Mouse (Mus musculus) CH12.LX (cell line): Measurements from ENCODE around the gene Plekha4. TPM values are rescaled to one million over a fixed set of nuclear protein-coding genes. Genes with fewer than 3 reads are reported as not detected.

ENCODE experiments used
- DNase-seq: peaks from one replicate; pipeline ENCODE4 v3.0.0-alpha.2; 2013; ENCODE audit errors: extremely low read depth
- H3K27ac ChIP-seq: 2 replicates; pipeline ENCODE4 v1.5.1; 2012; ENCODE audit warnings: low read depth, mild to moderate bottlenecking, control low read depth, moderate library complexity; ENCODE audit not compliant: insufficient read depth
- H3K27me3 ChIP-seq: replicated peaks from 2 replicates; pipeline ENCODE3; 2012; ENCODE audit warnings: inconsistent platforms
- H3K36me3 ChIP-seq, 2 experiments: replicated peaks in 1 of 2; 2 replicates each; pipeline versions ENCODE3 to v1.6.1; 2012; ENCODE audit warnings: inconsistent platforms in 1 of 2, low read length in 1 of 2, mild to moderate bottlenecking in 1 of 2, mixed read lengths in 1 of 2, moderate library complexity in 1 of 2; ENCODE audit not compliant: control insufficient read depth in 1 of 2, insufficient read depth in 1 of 2
- H3K4me1 ChIP-seq, 2 experiments: 2 replicates each; pipeline ENCODE4 v1.6.1; 2012; ENCODE audit warnings: inconsistent platforms in 1 of 2, moderate library complexity in 1 of 2; ENCODE audit not compliant: insufficient read depth in 2 of 2, control insufficient read depth in 1 of 2
- H3K4me2 ChIP-seq: 2 replicates; pipeline ENCODE4 v1.6.1; 2012; ENCODE audit warnings: low read depth, mild to moderate bottlenecking, control low read depth; ENCODE audit not compliant: poor library complexity, insufficient read depth, severe bottlenecking
- H3K4me3 ChIP-seq, 3 experiments: fragments of 150-350 bp in 1 of 3; sonication (generic) in 1 of 3; replicated peaks in 1 of 3; 2 replicates each; pipeline versions ENCODE3 to v1.5.1; 2011 to 2012; ENCODE audit warnings: low read depth in 2 of 3, low read length in 2 of 3, mild to moderate bottlenecking in 2 of 3, moderate library complexity in 2 of 3, control low read depth in 1 of 3, improper control_type of control experiment in 1 of 3, inconsistent platforms in 1 of 3, mixed read lengths in 1 of 3; ENCODE audit not compliant: poor library complexity in 1 of 3
- H3K79me2 ChIP-seq: replicated peaks from 2 replicates; pipeline ENCODE4 v1.6.1; 2012; ENCODE audit warnings: mild to moderate bottlenecking, moderate library complexity; ENCODE audit not compliant: control insufficient read depth, poor library complexity, insufficient read depth, severe bottlenecking; ENCODE audit errors: extremely low read depth
- H3K9ac ChIP-seq: 2 replicates; pipeline ENCODE4 v1.6.1; 2012; ENCODE audit warnings: low read depth, mild to moderate bottlenecking, control low read depth, moderate library complexity; ENCODE audit not compliant: insufficient read depth
- H3K9me3 ChIP-seq: replicated peaks from 2 replicates; pipeline ENCODE3; 2012; ENCODE audit warnings: low read length, inconsistent platforms, mixed read lengths
- BHLHE40 ChIP-seq: IDR thresholded peaks from 2 replicates; pipeline ENCODE4 v1.6.1; 2011; ENCODE audit warnings: mild to moderate bottlenecking, low read depth, low read length, improper control_type of control experiment
- CHD2 ChIP-seq: IDR thresholded peaks from 2 replicates; pipeline ENCODE4 v1.6.1; 2011; ENCODE audit warnings: low read length, improper control_type of control experiment
- CTCF ChIP-seq, 2 experiments: IDR thresholded peaks in 1 of 2; conservative IDR thresholded peaks in 1 of 2; 2 replicates each; pipeline ENCODE4 v1.5.1; 2011 to 2012; ENCODE audit warnings: low read depth in 2 of 2, low read length in 2 of 2, improper control_type of control experiment in 1 of 2, inconsistent platforms in 1 of 2, mild to moderate bottlenecking in 1 of 2, moderate library complexity in 1 of 2
- ELF1 ChIP-seq: IDR thresholded peaks from 2 replicates; pipeline ENCODE4 v1.6.1; 2014; ENCODE audit warnings: low read depth, mild to moderate bottlenecking, inconsistent platforms, low read length, improper control_type of control experiment
- IRF4 ChIP-seq: IDR thresholded peaks from 2 replicates; pipeline ENCODE4 v1.6.1; 2014; ENCODE audit warnings: low read depth, mild to moderate bottlenecking, inconsistent platforms, low read length, improper control_type of control experiment
- JUND ChIP-seq: conservative IDR thresholded peaks from 2 replicates; pipeline ENCODE4 v1.6.1; 2011; ENCODE audit warnings: low read depth, low read length, improper control_type of control experiment
- MAX ChIP-seq: IDR thresholded peaks from 2 replicates; pipeline ENCODE4 v1.6.1; 2011; ENCODE audit warnings: low read length, improper control_type of control experiment
- MAZ ChIP-seq: IDR thresholded peaks from 2 replicates; pipeline ENCODE4 v1.6.1; 2012; ENCODE audit warnings: low read depth, mild to moderate bottlenecking, inconsistent platforms, low read length, improper control_type of control experiment, moderate library complexity
- MXI1 ChIP-seq: IDR thresholded peaks from 2 replicates; pipeline ENCODE4 v1.6.1; 2011; ENCODE audit warnings: mild to moderate bottlenecking, low read depth, low read length, improper control_type of control experiment
- NELFE ChIP-seq: IDR thresholded peaks from 2 replicates; pipeline ENCODE4 v1.6.1; 2011; ENCODE audit warnings: low read depth, low read length, improper control_type of control experiment
- NRF1 ChIP-seq: IDR thresholded peaks from 2 replicates; pipeline ENCODE4 v1.6.1; 2014; ENCODE audit warnings: low read depth, mild to moderate bottlenecking, inconsistent platforms, low read length, improper control_type of control experiment, moderate library complexity
- PAX5 ChIP-seq: IDR thresholded peaks from 2 replicates; pipeline ENCODE4 v1.6.1; 2012; ENCODE audit warnings: low read length, inconsistent platforms, mixed read lengths
- SIN3A ChIP-seq: IDR thresholded peaks from 2 replicates; pipeline ENCODE4 v1.6.1; 2012; ENCODE audit warnings: low read length, improper control_type of control experiment, inconsistent platforms
- TBP ChIP-seq: conservative IDR thresholded peaks from 2 replicates; pipeline ENCODE4 v1.6.1; 2011; ENCODE audit warnings: low read depth, low read length, improper control_type of control experiment
- USF1 ChIP-seq: IDR thresholded peaks from 2 replicates; pipeline ENCODE4 v1.6.1; 2014; ENCODE audit warnings: low read depth, mild to moderate bottlenecking, inconsistent platforms, low read length, improper control_type of control experiment
- USF2 ChIP-seq: conservative IDR thresholded peaks from 2 replicates; pipeline ENCODE4 v1.6.1; 2011; ENCODE audit warnings: low read depth, low read length, improper control_type of control experiment
- ZMIZ1 ChIP-seq: IDR thresholded peaks from 2 replicates; pipeline ENCODE4 v1.6.1; 2012; ENCODE audit warnings: low read depth, mild to moderate bottlenecking, inconsistent platforms, low read length, improper control_type of control experiment
- dilution Hi-C: fragments of 300-500 bp; cut with MboI; formaldehyde crosslinking; loops from 2 replicates; pipeline ENCODE4 v1.14.3; 2020; ENCODE audit warnings: low sequenced_read_pairs; ENCODE audit not compliant: extremely low pct_unique_long_range_greater_than_20kb, extremely low pct_ligation_motif_present
- in situ Hi-C: fragments of 300-500 bp; cut with MboI; formaldehyde crosslinking; loops from 3 replicates; pipeline ENCODE4 v1.14.3; 2019; ENCODE audit warnings: low sequenced_read_pairs, low pct_ligation_motif_present, low pct_unique_long_range_greater_than_20kb, mixed read lengths
- polyA plus RNA-seq: library from polyadenylated mRNA; unstranded; fragments of >175 nt; gene quantifications from 2 replicates; pipeline ENCODE4 v1.2.1, GENCODE M21; 2012; ENCODE audit warnings: low read depth; ENCODE audit not compliant: insufficient read length
- total RNA-seq, 2 experiments: library from RNA; depleted of rRNA; stranded (reverse); fragments of 300-350 nt in 1 of 2; fragments of >200 nt in 1 of 2; gene quantifications; 2 replicates each; pipeline ENCODE4 v1.2.3; 2012 to 2014

The Plekha4 gene
- total and polyA plus RNA-seq, 3 experiments: 0.25 to 0.90 (median 0.28) TPM

GRCm38 (mm10) chr7:45551512-45551883, 25.4 kb downstream of the Plekha4 start:
- H3K27ac ChIP-seq: no peak overlapping the region
- in situ Hi-C loops (no loop called here), dilution Hi-C loops (no loop called here)
- H3K4me2 ChIP-seq: no peak overlapping the region
- no peak for DNase-seq
- no peaks in the 10 kb centered on the region for H3K79me2 ChIP-seq
- no peaks in the 10 kb centered on the region for H3K27me3 ChIP-seq
- no peak overlapping the region for H3K4me3 ChIP-seq
- H3K36me3 ChIP-seq: no peaks in the 10 kb centered on the region
- peaks cover 0 to 40% of the 10 kb centered on the region in 2 experiments; a peak in 2 of 4 replicates for H3K4me1 ChIP-seq
- TF ChIP-seq MAX (no peak), ELF1 (no peak), CTCF (conservative IDR thresholded peaks at IDR 0.05 in 1 of 2, IDR thresholded peaks at IDR 0.05 in 1 of 2; ENCODE audit: low read depth in 2 of 2, low read length in 2 of 2) (no peak), MXI1 (no peak), USF1 (no peak)
- no peak overlapping the region for H3K9ac ChIP-seq
- H3K9me3 ChIP-seq: no peaks in the 10 kb centered on the region

DNA sequence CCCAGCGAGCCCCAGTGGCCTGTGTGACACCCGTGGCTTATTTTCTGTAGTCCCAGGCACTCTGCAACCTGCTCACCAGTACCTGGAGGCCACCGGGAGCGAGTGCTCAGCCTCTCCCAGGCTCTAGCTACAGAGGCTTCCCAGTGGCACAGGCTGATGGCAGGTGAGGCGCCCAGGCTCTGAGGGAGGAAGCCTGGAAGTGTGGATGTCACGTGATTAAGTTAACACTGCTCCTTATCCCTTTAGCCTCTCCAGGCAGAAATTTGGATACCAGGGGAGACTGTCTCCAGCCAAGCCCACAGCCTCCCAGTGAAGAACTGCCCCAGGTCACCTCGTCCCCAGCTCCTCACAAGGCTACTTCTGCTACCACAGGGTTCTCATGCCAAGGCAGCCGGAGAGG, 27.4 kb downstream of the Plekha4 start:
- Histone ChIP-seq H3K79me2 (no peaks in the 10 kb centered on the region), H3K27me3 (no peaks in the 10 kb centered on the region)
- TF ChIP-seq SIN3A: no peak
- no peak for TF ChIP-seq ZMIZ1
- no peak for TF ChIP-seq USF2
- TF ChIP-seq MXI1: no peak
- TF ChIP-seq, all 38 proteins: peak for 0
- no peak for DNase-seq
- Histone ChIP-seq H3K27ac (no peak overlapping the region), H3K4me2 (no peak overlapping the region), H3K9ac (no peak overlapping the region), H3K9me3 (no peaks in the 10 kb centered on the region), H3K4me1 (peaks cover 0 to 47% of the 10 kb centered on the region in 2 experiments; a peak in 2 of 4 replicates), H3K36me3 (peaks cover 0 to 5% of the 10 kb centered on the region in 2 experiments), H3K4me3 (no peak overlapping the region)
- in situ Hi-C loops (no loop called here), dilution Hi-C loops (no loop called here)

GRCm38 (mm10) chr7:45553990-45554389, 27.9 kb downstream of the Plekha4 start:
- in situ Hi-C loops: no loop called here
- H3K4me2 ChIP-seq: no peak overlapping the region
- H3K9me3 ChIP-seq: no peaks in the 10 kb centered on the region
- dilution Hi-C loops: no loop called here
- no peak overlapping the region for H3K27ac ChIP-seq
- H3K9ac ChIP-seq: no peak overlapping the region
- H3K27me3 ChIP-seq: no peaks in the 10 kb centered on the region
- H3K4me1 ChIP-seq: peaks cover 0 to 47% of the 10 kb centered on the region in 2 experiments; a peak in 2 of 4 replicates
- no peaks in the 10 kb centered on the region for H3K79me2 ChIP-seq
- TF ChIP-seq NRF1 (no peak), JUND (no peak), SIN3A (no peak), NELFE (no peak), PAX5 (no peak), MAZ (no peak), BHLHE40 (no peak), IRF4 (no peak), TBP (no peak), CHD2 (no peak)
- H3K36me3 ChIP-seq: peaks cover 0 to 5% of the 10 kb centered on the region in 2 experiments
- DNase-seq: no peak
- no peak overlapping the region for H3K4me3 ChIP-seq
